Comparison of ENCODE assay signal across 9 mouse cellular contexts in the genomic region with DNA sequence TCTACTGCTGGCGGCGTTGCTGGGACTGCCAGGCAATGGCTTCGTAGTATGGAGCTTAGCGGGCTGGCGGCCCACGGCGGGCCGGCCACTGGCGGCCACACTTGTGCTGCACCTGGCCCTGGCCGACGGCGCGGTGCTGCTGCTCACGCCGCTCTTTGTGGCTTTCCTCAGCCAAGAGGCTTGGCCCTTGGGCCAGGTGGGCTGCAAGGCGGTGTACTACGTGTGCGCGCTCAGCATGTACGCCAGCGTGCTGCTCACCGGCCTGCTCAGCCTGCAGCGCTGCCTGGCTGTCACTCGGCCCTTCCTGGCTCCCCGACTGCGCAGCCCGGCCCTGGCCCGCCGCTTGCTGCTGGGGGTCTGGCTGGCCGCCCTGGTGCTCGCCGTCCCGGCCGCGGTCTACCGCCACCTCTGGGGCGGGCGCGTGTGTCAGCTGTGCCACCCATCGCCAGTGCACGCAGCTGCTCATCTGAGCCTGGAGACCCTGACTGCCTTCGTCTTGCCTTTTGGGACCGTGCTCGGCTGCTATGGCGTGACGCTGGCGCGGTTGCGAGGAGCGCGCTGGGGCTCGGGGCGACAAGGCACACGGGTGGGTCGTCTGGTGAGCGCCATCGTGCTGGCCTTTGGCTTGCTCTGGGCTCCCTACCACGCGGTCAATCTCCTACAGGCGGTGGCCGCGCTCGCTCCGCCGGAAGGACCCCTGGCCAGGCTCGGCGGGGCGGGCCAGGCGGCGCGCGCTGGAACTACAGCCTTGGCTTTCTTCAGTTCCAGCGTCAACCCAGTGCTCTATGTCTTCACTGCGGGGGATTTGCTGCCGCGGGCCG. TPM values are rescaled to one million over a fixed set of nuclear protein-coding genes. Genes with fewer than 3 reads are reported as not detected.
DNase-seq lines count a peak whose midpoint lies in the region; ATAC-seq lines count a peak whose summit lies in the region.
"Had no signal": no experiment of that assay in that cellular context is flagged by ENCODE, and none has a peak within 500 bp of the region (broad histone marks: within the 10 kb centered on the region; RNA-seq: fewer than 3 reads in every experiment).

No protein-coding gene starts in this region.

- H3K27me3 ChIP-seq in heart, embryonic 14.5 days (ENCODE audit: control insufficient read depth, insufficient read depth, low read length) = peaks cover 27% of the 10 kb centered on the region
- peaks cover 20% of the 10 kb centered on the region for H3K27me3 ChIP-seq in megakaryocyte, embryonic 14.5 days (replicated peaks)
- H3K27me3 ChIP-seq in stomach, embryonic 16.5 days (ENCODE audit: control insufficient read depth, insufficient read depth, low read length) = peaks cover 26% of the 10 kb centered on the region

- under 1% methylated on average over 77 of the region's 77 CpGs for WGBS in heart, embryonic 14.5 days
- under 1% methylated on average over 77 of the region's 77 CpGs for WGBS in stomach, embryonic 16.5 days

- peak overlapping the region; percentile 48 to 54 for H3K4me3 ChIP-seq in heart, embryonic 14.5 days (ENCODE audit: control insufficient read depth in 1 of 2, insufficient read depth in 1 of 2, low read depth in 1 of 2, low read length in 2 of 2)
- peak overlapping the region; percentile 84 for H3K4me3 ChIP-seq in megakaryocyte, embryonic 14.5 days (replicated peaks)
- peak overlapping the region; percentile 47 for H3K4me3 ChIP-seq in stomach, embryonic 16.5 days (replicated peaks; ENCODE audit: low read length)

- H3K9ac ChIP-seq in heart, embryonic 14.5 days (ENCODE audit: low read length) = peak overlapping the region; percentile 78
- peak overlapping the region; percentile 90 for H3K9ac ChIP-seq in stomach, embryonic 16.5 days (ENCODE audit: low read length)

- DNase-seq in adrenal gland, adult 18-20 months (ENCODE audit: low spot score in 2 of 2) = peak; percentile 42 to 45
- DNase-seq in adrenal gland, postnatal 4 days (ENCODE audit: low spot score in 2 of 2) = no peak
- DNase-seq in ES-CJ7 (ENCODE audit: low read depth, low spot score) = peak; percentile 52
- peak; percentile 78 for DNase-seq in embryo, embryonic 9.5 days (ENCODE audit: extremely low spot score)
- DNase-seq in kidney, postnatal 25 days = peak; percentile 41 to 74

- 0 out of 4 replicates have a peak overlapping the region, but pooled peaks of 1 of the 2 experiments have one; percentile 36 for H3K27ac ChIP-seq in heart, embryonic 14.5 days (replicated peaks in 1 of 2; ENCODE audit: control insufficient read depth in 1 of 2, insufficient read depth in 1 of 2, low read depth in 2 of 2, low read length in 2 of 2)
- H3K27ac ChIP-seq in stomach, embryonic 16.5 days (ENCODE audit: low read length) = peak overlapping the region; percentile 68

- H3K36me3 ChIP-seq in heart, embryonic 14.5 days (ENCODE audit: control insufficient read depth, insufficient read depth, low read length) = no peaks in the 10 kb centered on the region
- peaks cover 3% of the 10 kb centered on the region for H3K36me3 ChIP-seq in megakaryocyte, embryonic 14.5 days (replicated peaks; ENCODE audit: low read length)
- no peaks in the 10 kb centered on the region for H3K36me3 ChIP-seq in stomach, embryonic 16.5 days (ENCODE audit: control insufficient read depth, insufficient read depth, low read length)

- H3K4me2 ChIP-seq in heart, embryonic 14.5 days (ENCODE audit: low read length) = peak overlapping the region; percentile 99
- H3K4me2 ChIP-seq in stomach, embryonic 16.5 days (ENCODE audit: low read depth, low read length) = peak overlapping the region; percentile 77

- ATAC-seq in heart, embryonic 14.5 days (ENCODE audit: insufficient number of reproducible peaks, insufficient read depth, low FRiP score, low read depth) = peak; percentile 55
- peak; percentile 59; the same call in 1 of the 2 replicates for ATAC-seq in stomach, embryonic 16.5 days (ENCODE audit: insufficient read depth, low FRiP score)

- no peaks in the 10 kb centered on the region for H3K9me3 ChIP-seq in heart, embryonic 14.5 days (ENCODE audit: control insufficient read depth, low read length)
- no peaks in the 10 kb centered on the region for H3K9me3 ChIP-seq in megakaryocyte, embryonic 14.5 days
- H3K9me3 ChIP-seq in stomach, embryonic 16.5 days (replicated peaks; ENCODE audit: control insufficient read depth, low read length) = no peaks in the 10 kb centered on the region

- H3K4me1 ChIP-seq in heart, embryonic 14.5 days (ENCODE audit: control insufficient read depth in 2 of 2, insufficient read depth in 2 of 2, low read length in 2 of 2) = peaks cover 22 to 29% of the 10 kb centered on the region in 2 experiments
- H3K4me1 ChIP-seq in megakaryocyte, embryonic 14.5 days = peaks cover 86% of the 10 kb centered on the region
- peaks cover 17% of the 10 kb centered on the region for H3K4me1 ChIP-seq in stomach, embryonic 16.5 days (ENCODE audit: control insufficient read depth, insufficient read depth, low read length)

RNA-seq across cellular contexts. Expression of gene Ltb4r2, which starts 1.0 kb away (rescaled TPM):
- not detected for total RNA-seq in adrenal gland, adult 18-20 months (2021)
- total RNA-seq in adrenal gland, postnatal 4 days (2021) = under 1 TPM; 0.17 to 0.34 TPM
- polyA plus RNA-seq in heart, embryonic 14.5 days (2014; fragmentation: Nextera tagmentation; extraction: Ambion mirVana) = 0.24 and 0.27 TPM in 2 replicates
- polyA plus RNA-seq in megakaryocyte, embryonic 14.5 days (2012; ENCODE audit: insufficient read depth, low replicate concordance) = 3.2 and 5.6 TPM in 2 replicates
- 0.71 and 0.81 TPM in 2 replicates for polyA plus RNA-seq in stomach, embryonic 16.5 days (2015; fragmentation: Nextera tagmentation; extraction: Ambion mirVana)
- total RNA-seq: gastrocnemius, adult 8-10 months had no signal

RNA-seq across cellular contexts. Expression of gene Ltb4r1, which starts 3.6 kb away (rescaled TPM):
- total RNA-seq in adrenal gland, adult 18-20 months (2021) = under 1 TPM; 0.42 to 0.50 TPM
- total RNA-seq in adrenal gland, postnatal 4 days (2021) = 1 to 10 TPM; 1.3 to 2.9 TPM
- 0.28 and 0.62 TPM in 2 replicates for polyA plus RNA-seq in heart, embryonic 14.5 days (2014; fragmentation: Nextera tagmentation; extraction: Ambion mirVana)
- 24.2 and 36.1 TPM in 2 replicates for polyA plus RNA-seq in megakaryocyte, embryonic 14.5 days (2012; ENCODE audit: insufficient read depth, low replicate concordance)
- polyA plus RNA-seq in stomach, embryonic 16.5 days (2015; fragmentation: Nextera tagmentation; extraction: Ambion mirVana) = 2.4 and 4.8 TPM in 2 replicates

RNA-seq across cellular contexts. Expression of gene Cideb, which starts 4.0 kb away (rescaled TPM):
- total RNA-seq in adrenal gland, adult 18-20 months (2021) = 1 to 10 TPM in 1 of 2 experiments, under 1 TPM in 1; 0.76 to 2.3 TPM
- 10 to 100 TPM in 1 of 2 experiments, 1 to 10 TPM in 1; 4.6 to 12.0 TPM for total RNA-seq in adrenal gland, postnatal 4 days (2021)
- 1.5 and 1.6 TPM in 2 replicates for polyA plus RNA-seq in heart, embryonic 14.5 days (2014; fragmentation: Nextera tagmentation; extraction: Ambion mirVana)
- 1.5 and 3.3 TPM in 2 replicates for polyA plus RNA-seq in megakaryocyte, embryonic 14.5 days (2012; ENCODE audit: insufficient read depth, low replicate concordance)
- polyA plus RNA-seq in stomach, embryonic 16.5 days (2015; fragmentation: Nextera tagmentation; extraction: Ambion mirVana) = 14.8 and 15.1 TPM in 2 replicates
- total RNA-seq: gastrocnemius, adult 8-10 months had no signal

RNA-seq across cellular contexts. Expression of gene Nop9, which starts 16.7 kb away (rescaled TPM):
- 10 to 100 TPM; 14.0 to 14.3 TPM for total RNA-seq in adrenal gland, adult 18-20 months (2021)
- total RNA-seq in adrenal gland, postnatal 4 days (2021) = 10 to 100 TPM; 24.5 to 27.1 TPM
- polyA plus RNA-seq in heart, embryonic 14.5 days (2014; fragmentation: Nextera tagmentation; extraction: Ambion mirVana) = 21.3 and 25.2 TPM in 2 replicates
- polyA plus RNA-seq in megakaryocyte, embryonic 14.5 days (2012; ENCODE audit: insufficient read depth, low replicate concordance) = 18.3 and 25.1 TPM in 2 replicates
- 23.8 and 28.4 TPM in 2 replicates for polyA plus RNA-seq in stomach, embryonic 16.5 days (2015; fragmentation: Nextera tagmentation; extraction: Ambion mirVana)

RNA-seq across cellular contexts. Expression of gene Dhrs1, which starts 16.7 kb away (rescaled TPM):
- total RNA-seq in adrenal gland, adult 18-20 months (2021) = 10 to 100 TPM; 60.4 to 72.0 TPM
- total RNA-seq in adrenal gland, postnatal 4 days (2021) = 10 to 100 TPM; 74.1 to 77.7 TPM
- polyA plus RNA-seq in heart, embryonic 14.5 days (2014; fragmentation: Nextera tagmentation; extraction: Ambion mirVana) = 59.8 and 70.6 TPM in 2 replicates
- 1.2 and 3.7 TPM in 2 replicates for polyA plus RNA-seq in megakaryocyte, embryonic 14.5 days (2012; ENCODE audit: insufficient read depth, low replicate concordance)
- 107 and 125 TPM in 2 replicates for polyA plus RNA-seq in stomach, embryonic 16.5 days (2015; fragmentation: Nextera tagmentation; extraction: Ambion mirVana)

Comparison
In these comparisons a context has a peak if more than half of its experiments do, and no peak if none do; other contexts are left out.
1. DNase-seq: peak in adrenal gland, adult 18-20 months (2 of 2), ES-CJ7 (single experiment), embryo, embryonic 9.5 days (single experiment) and kidney, postnatal 25 days (2 of 2); none in adrenal gland, postnatal 4 days (0 of 2).
2. Peak in every context shown above with its lines, with median percentiles within 50 percentile points of each other: H3K4me3 ChIP-seq.